8 mouse cellular contexts compared by ENCODE assay signal in genomic region chr11:3773782-3774462, GRCm38 (mm10).
A peak's percentile ranks its signal among the peaks of the same experiment; 100 is the strongest.
DNase-seq lines count a peak whose midpoint lies in the region; ATAC-seq and TF ChIP-seq lines count a peak whose summit lies in the region.

No protein-coding gene starts in this region.

- H3K4me2 ChIP-seq in intestine, postnatal 0 days (replicated peaks; ENCODE audit: low read depth), result peak overlapping the region; percentile 48; the same call in 1 of the 2 replicates
- peak overlapping the region; percentile 61 for H3K4me2 ChIP-seq in stomach, embryonic 15.5 days

- no peaks in the 10 kb centered on the region for H3K36me3 ChIP-seq in intestine, postnatal 0 days (ENCODE audit: control insufficient read depth, insufficient read depth)
- H3K36me3 ChIP-seq in stomach, embryonic 15.5 days, result no peaks in the 10 kb centered on the region

- ATAC-seq in intestine, postnatal 0 days, result no peak
- ATAC-seq in stomach, embryonic 15.5 days (ENCODE audit: insufficient read depth, low FRiP score, low read depth), result no peak

- no peaks in the 10 kb centered on the region for H3K9me3 ChIP-seq in intestine, postnatal 0 days (ENCODE audit: control insufficient read depth)
- H3K9me3 ChIP-seq in stomach, embryonic 15.5 days, result no peaks in the 10 kb centered on the region

- H3K4me3 ChIP-seq in cerebellum, adult 2 months (replicated peaks; ENCODE audit: insufficient read depth, low read depth, low read length), result peak overlapping the region; percentile 69
- peak overlapping the region; percentile 22 for H3K4me3 ChIP-seq in intestine, postnatal 0 days (ENCODE audit: low read depth, low read length)
- H3K4me3 ChIP-seq in stomach, embryonic 15.5 days (replicated peaks), result peak overlapping the region; percentile 26

- TF ChIP-seq CTCF in cerebellum, adult 2 months (IDR thresholded peaks at IDR 0.05; ENCODE audit: borderline replicate concordance, insufficient read depth, low read depth, low read length), result no peak
- TF ChIP-seq CTCF in intestine, postnatal 0 days (IDR thresholded peaks at IDR 0.05; ENCODE audit: low read depth), result no peak

- H3K27me3 ChIP-seq in cerebellum, adult 2 months (ENCODE audit: control insufficient read depth, insufficient read depth, low read length), result no peaks in the 10 kb centered on the region
- peaks cover 28% of the 10 kb centered on the region for H3K27me3 ChIP-seq in intestine, postnatal 0 days (replicated peaks; ENCODE audit: control insufficient read depth, insufficient read depth, low read length)
- peaks cover 40% of the 10 kb centered on the region for H3K27me3 ChIP-seq in stomach, embryonic 15.5 days (replicated peaks)

- DNase-seq in cerebellum, adult 2 months, result peak; percentile 64 to 66
- DNase-seq in cerebellum, adult 11-12 months, result no peak
- peak; percentile 21 for DNase-seq in right cerebral cortex, postnatal 14 days
- DNase-seq in right cerebral cortex, adult 18-20 months, result no peak
- no peak for DNase-seq in urinary bladder, postnatal 36 days (ENCODE audit: low spot score in 2 of 2)
- DNase-seq in adrenal gland, adult (ENCODE audit: inconsistent age in 2 of 2, low spot score in 1 of 2), result no peak

- H3K4me1 ChIP-seq in cerebellum, adult 2 months (ENCODE audit: control insufficient read depth, insufficient read depth, low read length), result peaks cover 34% of the 10 kb centered on the region
- H3K4me1 ChIP-seq in intestine, postnatal 0 days (replicated peaks; ENCODE audit: control insufficient read depth, insufficient read depth, low read length), result no peaks in the 10 kb centered on the region
- peaks cover 9% of the 10 kb centered on the region; the same call in 1 of the 2 replicates for H3K4me1 ChIP-seq in stomach, embryonic 15.5 days

- peak overlapping the region; percentile 63 for H3K27ac ChIP-seq in cerebellum, adult 2 months (ENCODE audit: insufficient read depth, low read length)
- no peak overlapping the region for H3K27ac ChIP-seq in intestine, postnatal 0 days (ENCODE audit: low read depth, low read length)
- no peak overlapping the region for H3K27ac ChIP-seq in stomach, embryonic 15.5 days

- H3K9ac ChIP-seq in intestine, postnatal 0 days (ENCODE audit: low read depth, low read length), result no peak overlapping the region
- no peak overlapping the region for H3K9ac ChIP-seq in stomach, embryonic 15.5 days

- WGBS in cerebellum, adult 2 months, result 7% methylated on average over 6 of the region's 6 CpGs
- 36% methylated on average over 6 of the region's 6 CpGs for WGBS in intestine, postnatal 0 days
- 31% methylated on average over 6 of the region's 6 CpGs for WGBS in stomach, embryonic 15.5 days

- TF ChIP-seq POLR2A in cerebellum, adult 2 months (IDR thresholded peaks at IDR 0.05; ENCODE audit: borderline replicate concordance, insufficient read depth, low read length), result peak; percentile 26; the same call in 1 of the 2 replicates

Comparison
In these comparisons a context has a peak if more than half of its experiments do, and no peak if none do; other contexts are left out.
1. DNase-seq: peak in cerebellum, adult 2 months (2 of 2) and right cerebral cortex, postnatal 14 days (single experiment); none in cerebellum, adult 11-12 months (single experiment), right cerebral cortex, adult 18-20 months (single experiment), urinary bladder, postnatal 36 days (0 of 2) and adrenal gland, adult (0 of 2).
2. Peak in every context shown above with its lines, with median percentiles within 50 percentile points of each other: H3K4me3 ChIP-seq.